Mouse (Mus musculus): Measurements from ENCODE around the gene Clec4b2.

The Clec4b2 gene

DNA sequence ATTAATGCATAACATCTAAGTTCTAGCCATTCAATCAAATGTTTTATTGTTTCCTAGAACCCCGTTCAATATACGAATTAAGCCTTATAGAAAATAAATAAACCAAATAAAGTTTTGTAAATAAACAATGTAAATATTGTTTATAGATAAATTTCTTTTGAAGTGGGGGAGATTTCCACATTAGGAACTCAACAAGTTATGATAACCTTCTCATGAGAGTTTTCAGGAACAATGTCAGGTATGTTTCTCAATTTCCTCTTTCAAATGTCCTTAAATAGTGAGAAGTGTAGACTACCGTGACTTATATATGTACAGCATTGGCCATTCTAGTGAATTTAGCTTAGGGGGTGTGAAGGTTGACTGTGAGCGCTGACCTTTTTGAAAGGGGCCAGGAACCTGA lies at the start of gene Clec4b2:
Gene Clec4b2, plus strand, starts transcription at position 301 of the 400 bp plus-strand sequence.
- TF ChIP-seq GATA4 (IDR thresholded peaks at IDR 0.05; ENCODE audit: insufficient replicate concordance, low read length): no peak

DNA sequence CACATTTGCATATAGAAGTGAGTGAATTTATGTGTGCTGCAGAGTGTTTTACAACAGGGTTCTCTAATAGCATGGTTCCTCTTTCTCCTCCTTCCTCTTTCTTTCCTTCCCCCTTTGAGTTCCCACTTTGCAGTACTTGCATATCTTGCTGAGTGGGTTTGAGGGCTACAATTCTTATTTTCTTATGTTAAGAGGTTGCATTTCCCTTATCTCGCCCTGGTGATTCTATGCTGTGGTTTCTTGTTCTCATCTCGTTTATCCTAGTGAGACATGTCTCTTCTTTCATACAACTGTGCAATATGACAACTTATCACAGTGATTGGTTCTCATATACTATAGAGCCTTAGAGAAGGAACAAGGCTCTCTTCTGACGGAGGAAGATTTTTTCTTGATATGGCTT lies 49.5 kb upstream of the Clec4b2 start:
- TF ChIP-seq GATA4 (IDR thresholded peaks at IDR 0.05; ENCODE audit: insufficient replicate concordance, low read length): no peak

GRCm38 (mm10) chr6:123127173-123127572 lies 45.5 kb upstream of the Clec4b2 start:
- no peak for TF ChIP-seq GATA4 (IDR thresholded peaks at IDR 0.05; ENCODE audit: insufficient replicate concordance, low read length)

GRCm38 (mm10) chr6:123170106-123170505 lies 2.6 kb upstream of the Clec4b2 start:
- no peak for TF ChIP-seq GATA4 (IDR thresholded peaks at IDR 0.05; ENCODE audit: insufficient replicate concordance, low read length)

- TF ChIP-seq GATA4 (IDR thresholded peaks at IDR 0.05; ENCODE audit: insufficient replicate concordance, low read length): no peak
Observed at GRCm38 (mm10) chr6:123171040-123171439, 1.7 kb upstream of the Clec4b2 start.

- TF ChIP-seq GATA4 (IDR thresholded peaks at IDR 0.05; ENCODE audit: insufficient replicate concordance, low read length): no peak
Observed at GRCm38 (mm10) chr6:123175549-123175948, 2.9 kb downstream of the Clec4b2 start.

GRCm38 (mm10) chr6:123207187-123208076 lies 34.7 kb downstream of the Clec4b2 start:
- TF ChIP-seq GATA4 (IDR thresholded peaks at IDR 0.05; ENCODE audit: insufficient replicate concordance, low read length): no peak

GRCm38 (mm10) chr6:123211726-123212125 lies 39.0 kb downstream of the Clec4b2 start:
- TF ChIP-seq GATA4 (IDR thresholded peaks at IDR 0.05; ENCODE audit: insufficient replicate concordance, low read length): no peak

DNA sequence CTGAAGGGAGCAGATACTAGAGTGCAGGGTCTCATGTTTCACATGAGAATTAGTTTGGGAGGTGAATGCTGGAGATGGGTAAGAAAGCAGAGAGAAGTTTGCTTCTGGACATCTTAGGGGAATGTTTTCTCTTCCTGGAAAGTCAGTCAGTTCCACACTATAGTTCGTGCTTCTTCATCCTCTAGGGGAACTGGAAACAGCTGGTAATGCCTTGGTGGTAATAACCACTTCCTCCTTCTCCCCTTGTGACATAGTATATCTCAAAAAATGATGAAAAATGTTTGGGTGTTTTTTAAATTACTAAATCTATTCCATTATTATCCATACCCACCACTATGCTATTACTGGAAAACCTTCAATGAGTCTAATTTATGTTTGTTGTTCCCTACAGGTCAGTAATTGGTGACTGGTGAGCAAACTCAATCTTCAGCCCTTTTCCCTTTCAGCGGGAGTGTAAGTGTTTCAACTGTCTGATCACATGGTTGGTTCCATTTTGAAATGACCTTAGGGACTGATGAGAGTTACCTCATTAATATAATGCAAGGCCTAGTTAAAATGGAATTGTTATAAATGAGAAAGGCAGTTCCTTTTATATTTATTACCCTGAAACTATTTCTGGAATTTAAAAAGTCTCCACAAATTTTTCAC lies 55.0 kb downstream of the Clec4b2 start:
- no peak for TF ChIP-seq GATA4 (IDR thresholded peaks at IDR 0.05; ENCODE audit: insufficient replicate concordance, low read length)

DNA sequence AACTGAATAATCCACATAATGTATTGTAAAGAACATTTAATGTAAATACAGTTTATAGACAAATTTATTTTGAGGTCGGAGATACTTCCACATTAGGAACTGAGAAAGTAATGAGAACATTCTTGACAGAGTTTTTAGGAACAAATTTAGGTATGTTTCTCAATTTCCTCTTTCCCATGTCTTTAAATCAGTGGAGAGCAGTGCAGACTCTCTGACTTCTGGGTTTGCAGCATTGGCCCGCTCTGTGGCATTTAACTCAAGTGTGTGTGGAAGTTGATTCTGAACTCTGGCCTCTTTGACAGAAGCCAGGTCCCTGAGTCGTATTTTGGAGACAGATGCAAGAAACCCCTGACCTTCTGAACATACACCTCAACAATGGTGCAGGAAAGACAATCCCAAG lies 57.0 kb downstream of the Clec4b2 start, which contains the start of gene Clec4n:
Gene Clec4n, plus strand, starts transcription at position 200 of the 400 bp plus-strand sequence.
- no peak for TF ChIP-seq GATA4 (IDR thresholded peaks at IDR 0.05; ENCODE audit: insufficient replicate concordance, low read length)

GRCm38 (mm10) chr6:123231149-123231548 lies 58.5 kb downstream of the Clec4b2 start:
- no peak for TF ChIP-seq GATA4 (IDR thresholded peaks at IDR 0.05; ENCODE audit: insufficient replicate concordance, low read length)

- TF ChIP-seq GATA4 (IDR thresholded peaks at IDR 0.05; ENCODE audit: insufficient replicate concordance, low read length): no peak
Observed at GRCm38 (mm10) chr6:123237582-123237981, 64.9 kb downstream of the Clec4b2 start.

DNA sequence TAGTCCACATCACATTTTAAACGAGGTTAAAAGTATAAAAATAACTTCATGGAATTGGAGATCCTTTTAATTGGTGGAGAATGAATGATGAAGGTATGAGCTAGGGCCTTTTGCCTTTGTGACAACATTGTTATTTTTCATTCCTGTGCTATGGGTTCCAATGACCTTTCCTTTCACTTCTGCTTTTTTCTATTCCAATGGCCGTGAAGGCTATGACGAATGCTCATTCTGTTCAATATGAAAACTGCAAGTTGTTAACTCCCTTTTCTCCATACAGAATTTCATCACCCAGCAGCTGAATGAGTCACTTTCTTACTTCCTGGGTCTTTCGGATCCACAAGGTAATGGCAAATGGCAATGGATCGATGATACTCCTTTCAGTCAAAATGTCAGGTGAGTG lies 71.5 kb downstream of the Clec4b2 start:
- no peak for TF ChIP-seq GATA4 (IDR thresholded peaks at IDR 0.05; ENCODE audit: insufficient replicate concordance, low read length)

GRCm38 (mm10) chr6:123252735-123253134 lies 80.0 kb downstream of the Clec4b2 start:
- TF ChIP-seq GATA4 (IDR thresholded peaks at IDR 0.05; ENCODE audit: insufficient replicate concordance, low read length): no peak

All from liver, adult (tissue).